Mouse (Mus musculus): ENCODE measurements around the gene Mapk3.

Gene Mapk3

GRCm38 (mm10) chr7:126803181-126803580 is 43.8 kb downstream of the Mapk3 start:
- no peak for DNase-seq

- no peak for DNase-seq
Measured at GRCm38 (mm10) chr7:126803751-126804150, 44.4 kb downstream of the Mapk3 start.

GRCm38 (mm10) chr7:126806956-126807355 is 47.6 kb downstream of the Mapk3 start:
- no peak for DNase-seq

- no peak for DNase-seq
Measured at GRCm38 (mm10) chr7:126807405-126807804, 48.0 kb downstream of the Mapk3 start.

GRCm38 (mm10) chr7:126808703-126809455 is 49.5 kb downstream of the Mapk3 start:
- DNase-seq, result peak; percentile 88

GRCm38 (mm10) chr7:126809723-126810369 is 50.4 kb downstream of the Mapk3 start:
- DNase-seq, result no peak

Measured in layer of hippocampus, adult 9-11 months (tissue).